Mouse (Mus musculus): ENCODE measurements around the gene Hspa2. TPM values are rescaled to one million over a fixed set of nuclear protein-coding genes. Genes with fewer than 3 reads are reported as not detected.

Hspa2 gene
- 9.6 and 17.2 TPM in 2 replicates for total RNA-seq (2014; rRNA removed)
- polyA plus RNA-seq (2015; fragmentation: Nextera tagmentation; extraction: Ambion mirVana), result 11.1 and 13.8 TPM in 2 replicates

DNA sequence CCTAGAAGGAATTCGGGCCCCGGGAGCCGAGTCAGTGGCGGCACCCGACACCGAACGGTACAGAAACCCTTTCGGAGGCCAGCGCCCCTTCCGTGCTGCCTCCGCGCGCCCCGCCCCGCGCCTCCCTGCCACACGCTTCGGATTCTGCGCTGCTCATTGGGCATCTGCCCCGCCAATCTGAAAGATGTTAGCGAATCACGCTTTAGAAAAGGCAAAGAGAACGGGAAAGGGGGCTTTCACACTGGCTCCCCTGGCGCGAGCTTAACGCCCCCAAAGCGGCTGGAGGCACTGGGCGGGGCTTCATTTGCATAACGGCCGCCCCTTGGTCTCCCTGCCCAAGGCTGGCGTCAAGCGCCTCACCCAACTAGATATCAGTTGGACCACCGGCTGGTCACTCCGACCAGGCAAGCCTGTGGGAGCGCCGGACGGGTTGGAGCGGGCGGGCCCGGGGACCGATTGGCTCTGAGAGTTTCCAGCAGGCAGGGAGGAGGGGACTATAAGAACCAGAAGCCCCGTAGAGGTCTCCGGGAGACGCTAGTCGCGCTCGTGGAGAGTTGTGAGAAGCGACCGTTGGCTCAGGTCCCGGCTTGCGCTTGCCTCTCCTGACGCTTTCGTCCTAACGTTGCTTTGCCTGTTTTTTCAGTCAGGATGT lies at the start of gene Hspa2:
Gene Hspa2 (plus strand): TSS at position 291 of the 652 bp plus-strand sequence.
- Histone ChIP-seq H3K4me3 (ENCODE audit: low read length) (peak within 1 kb of the TSS; percentile 73), H3K27ac (peak within 1 kb of the TSS; percentile 84), H3K4me2 (ENCODE audit: low read depth, low read length) (peak within 1 kb of the TSS; percentile 80), H3K27me3 (ENCODE audit: insufficient read depth, low read length) (peaks cover 32% of the 10 kb centered on the region), H3K9ac (replicated peaks; ENCODE audit: low read length) (peak within 1 kb of the TSS; percentile 75), H3K9me3 (ENCODE audit: low read length) (no peaks in the 10 kb centered on the region), H3K4me1 (ENCODE audit: insufficient read depth, low read length) (peaks cover 8% of the 10 kb centered on the region; the same call in 1 of the 2 replicates), H3K36me3 (ENCODE audit: insufficient read depth, low read length) (no peaks in the 10 kb centered on the region)
- ATAC-seq (peak; percentile 99), DNase-seq (ENCODE audit: low spot score) (peak; percentile 100)
- WGBS, result under 1% methylated on average over 53 of the region's 54 CpGs
- no peak for TF ChIP-seq CTCF (IDR thresholded peaks at IDR 0.05; ENCODE audit: low read depth)

DNA sequence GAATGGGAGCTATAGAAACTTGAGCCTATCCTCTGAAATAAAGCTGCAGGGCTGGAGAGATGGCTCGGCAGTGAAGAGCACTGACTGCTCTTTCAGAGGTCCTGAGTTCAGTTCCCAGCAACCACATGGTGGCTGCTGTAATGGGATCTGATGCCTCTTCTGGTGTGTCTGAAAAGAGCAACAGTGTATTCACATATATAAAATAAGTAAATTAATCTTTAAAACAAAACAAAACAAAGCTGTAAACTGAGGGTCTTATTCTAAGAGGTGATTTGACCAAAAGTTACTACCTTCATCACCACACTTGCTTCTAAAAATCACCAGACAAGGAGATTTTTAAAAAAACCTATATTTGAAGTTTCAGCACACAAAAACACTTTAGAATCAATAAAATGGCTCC lies 43.1 kb upstream of the Hspa2 start:
- Histone ChIP-seq H3K27ac (no peak overlapping the region), H3K4me2 (ENCODE audit: low read depth, low read length) (no peak overlapping the region), H3K4me3 (ENCODE audit: low read length) (no peak overlapping the region), H3K9me3 (ENCODE audit: low read length) (no peaks in the 10 kb centered on the region), H3K4me1 (ENCODE audit: insufficient read depth, low read length) (no peaks in the 10 kb centered on the region), H3K9ac (replicated peaks; ENCODE audit: low read length) (no peak overlapping the region), H3K36me3 (ENCODE audit: insufficient read depth, low read length) (no peaks in the 10 kb centered on the region), H3K27me3 (ENCODE audit: insufficient read depth, low read length) (no peaks in the 10 kb centered on the region)
- 38% methylated on average over 1 of the region's 1 CpGs for WGBS
- no peak for ATAC-seq
- DNase-seq (ENCODE audit: low spot score), result no peak
- TF ChIP-seq CTCF (IDR thresholded peaks at IDR 0.05; ENCODE audit: low read depth), result no peak

DNA sequence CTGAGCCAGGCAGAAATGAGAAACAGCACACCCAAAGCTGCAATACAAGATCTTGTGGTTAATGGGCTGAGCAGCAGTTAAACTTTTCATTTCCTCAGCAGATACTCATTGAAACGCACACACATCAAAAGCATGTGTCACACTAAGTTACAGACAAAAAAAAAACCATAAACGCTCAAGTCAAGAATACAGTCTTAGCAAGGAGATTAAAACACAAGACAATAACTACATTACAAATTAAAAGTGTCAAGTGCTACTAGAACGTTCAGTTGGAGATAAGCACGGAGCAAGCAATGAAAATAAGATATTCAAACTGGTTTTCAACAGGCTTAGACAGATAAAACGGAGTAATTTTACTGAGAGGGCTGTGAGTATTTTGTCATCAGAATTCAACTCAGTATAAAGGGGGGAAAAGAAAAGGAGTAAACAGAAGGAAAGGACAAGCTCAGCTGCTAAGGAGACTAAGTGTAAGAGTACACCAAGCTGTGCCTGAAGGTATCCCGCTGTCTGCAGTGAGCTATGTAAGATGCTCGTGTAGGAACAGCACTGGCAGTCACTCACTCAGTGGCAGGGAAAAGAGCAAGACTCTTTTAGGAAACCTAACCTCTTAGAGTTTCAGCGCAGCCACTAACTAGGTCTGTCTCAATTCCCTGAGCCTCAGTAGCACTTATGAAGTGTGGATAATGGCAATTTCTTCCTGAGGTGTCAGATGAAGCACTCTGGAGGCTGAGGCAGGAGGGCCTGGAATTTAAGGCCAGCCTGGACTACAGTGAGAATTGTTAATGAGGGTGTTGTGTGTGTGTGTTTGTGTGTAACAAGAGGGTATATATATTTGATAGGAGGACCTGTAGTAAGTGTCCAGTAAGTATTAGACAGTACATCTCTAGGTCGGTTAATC lies 42.3 kb upstream of the Hspa2 start:
- no peak for ATAC-seq
- no peak overlapping the region for H3K4me2 ChIP-seq (ENCODE audit: low read depth, low read length)

DNA sequence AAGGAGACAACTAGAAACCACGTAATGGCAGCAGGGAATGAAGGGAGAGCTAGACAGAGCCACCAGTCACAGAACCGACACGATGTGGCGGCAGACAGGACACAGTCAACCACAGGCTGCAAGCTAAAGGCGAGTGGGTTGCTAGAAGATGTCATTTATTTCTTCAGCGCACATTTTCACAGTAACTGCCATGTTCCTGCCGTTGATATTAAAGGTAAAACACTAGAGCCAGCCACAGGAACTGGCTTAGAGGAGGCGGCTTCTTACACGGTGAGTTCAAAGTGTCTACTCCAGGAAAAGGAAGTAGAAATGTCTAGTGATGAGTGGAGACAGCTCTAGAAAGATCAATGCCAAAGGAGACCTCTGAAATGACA lies 41.7 kb upstream of the Hspa2 start:
- H3K36me3 ChIP-seq (ENCODE audit: insufficient read depth, low read length), result no peaks in the 10 kb centered on the region
- no peak for TF ChIP-seq CTCF (IDR thresholded peaks at IDR 0.05; ENCODE audit: low read depth)
- 85% methylated on average over 9 of the region's 9 CpGs for WGBS
- no peaks in the 10 kb centered on the region for H3K27me3 ChIP-seq (ENCODE audit: insufficient read depth, low read length)
- no peaks in the 10 kb centered on the region for H3K9me3 ChIP-seq (ENCODE audit: low read length)
- no peak overlapping the region for H3K9ac ChIP-seq (replicated peaks; ENCODE audit: low read length)
- H3K4me1 ChIP-seq (ENCODE audit: insufficient read depth, low read length), result no peaks in the 10 kb centered on the region
- H3K4me3 ChIP-seq (ENCODE audit: low read length), result no peak overlapping the region
- no peak for DNase-seq (ENCODE audit: low spot score)
- no peak overlapping the region for H3K4me2 ChIP-seq (ENCODE audit: low read depth, low read length)
- no peak overlapping the region for H3K27ac ChIP-seq
- no peak for ATAC-seq

More for the DNA sequence above, 42.3 kb upstream of the Hspa2 start:
- 71% methylated on average over 9 of the region's 9 CpGs for WGBS
- Histone ChIP-seq H3K27ac (no peak overlapping the region), H3K27me3 (ENCODE audit: insufficient read depth, low read length) (no peaks in the 10 kb centered on the region), H3K9me3 (ENCODE audit: low read length) (no peaks in the 10 kb centered on the region), H3K4me3 (ENCODE audit: low read length) (no peak overlapping the region), H3K36me3 (ENCODE audit: insufficient read depth, low read length) (no peaks in the 10 kb centered on the region), H3K4me1 (ENCODE audit: insufficient read depth, low read length) (no peaks in the 10 kb centered on the region), H3K9ac (replicated peaks; ENCODE audit: low read length) (no peak overlapping the region)
- no peak for DNase-seq (ENCODE audit: low spot score)
- no peak for TF ChIP-seq CTCF (IDR thresholded peaks at IDR 0.05; ENCODE audit: low read depth)

DNA sequence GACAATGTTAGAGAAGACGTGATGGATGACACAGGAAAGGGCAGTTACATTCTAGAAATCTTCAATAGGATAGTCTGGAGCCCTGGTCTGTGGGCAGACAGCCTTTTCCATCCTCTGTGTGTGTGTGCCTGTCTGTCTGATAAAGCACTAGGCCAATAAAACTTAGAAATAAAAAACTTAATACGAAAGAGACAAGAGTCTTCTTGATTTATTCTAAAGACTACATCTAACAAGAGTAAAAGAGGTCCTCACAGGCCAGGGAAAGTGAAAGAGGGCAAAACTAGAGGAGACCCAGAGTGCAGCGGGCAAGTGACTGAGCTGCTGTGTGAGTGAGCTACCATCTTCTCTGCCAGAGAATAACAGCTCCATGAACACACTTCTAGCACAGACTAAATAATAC lies 37.7 kb upstream of the Hspa2 start:
- ATAC-seq, result no peak
- no peaks in the 10 kb centered on the region for H3K27me3 ChIP-seq (ENCODE audit: insufficient read depth, low read length)
- peaks cover 11% of the 10 kb centered on the region for H3K4me1 ChIP-seq (ENCODE audit: insufficient read depth, low read length)
- no peaks in the 10 kb centered on the region for H3K36me3 ChIP-seq (ENCODE audit: insufficient read depth, low read length)
- WGBS, result 82% methylated on average over 3 of the region's 3 CpGs
- no peak overlapping the region for H3K9ac ChIP-seq (replicated peaks; ENCODE audit: low read length)
- no peak overlapping the region for H3K4me2 ChIP-seq (ENCODE audit: low read depth, low read length)
- no peak overlapping the region for H3K27ac ChIP-seq
- DNase-seq (ENCODE audit: low spot score), result no peak
- TF ChIP-seq CTCF (IDR thresholded peaks at IDR 0.05; ENCODE audit: low read depth), result no peak
- H3K9me3 ChIP-seq (ENCODE audit: low read length), result no peaks in the 10 kb centered on the region
- no peak overlapping the region for H3K4me3 ChIP-seq (ENCODE audit: low read length)

DNA sequence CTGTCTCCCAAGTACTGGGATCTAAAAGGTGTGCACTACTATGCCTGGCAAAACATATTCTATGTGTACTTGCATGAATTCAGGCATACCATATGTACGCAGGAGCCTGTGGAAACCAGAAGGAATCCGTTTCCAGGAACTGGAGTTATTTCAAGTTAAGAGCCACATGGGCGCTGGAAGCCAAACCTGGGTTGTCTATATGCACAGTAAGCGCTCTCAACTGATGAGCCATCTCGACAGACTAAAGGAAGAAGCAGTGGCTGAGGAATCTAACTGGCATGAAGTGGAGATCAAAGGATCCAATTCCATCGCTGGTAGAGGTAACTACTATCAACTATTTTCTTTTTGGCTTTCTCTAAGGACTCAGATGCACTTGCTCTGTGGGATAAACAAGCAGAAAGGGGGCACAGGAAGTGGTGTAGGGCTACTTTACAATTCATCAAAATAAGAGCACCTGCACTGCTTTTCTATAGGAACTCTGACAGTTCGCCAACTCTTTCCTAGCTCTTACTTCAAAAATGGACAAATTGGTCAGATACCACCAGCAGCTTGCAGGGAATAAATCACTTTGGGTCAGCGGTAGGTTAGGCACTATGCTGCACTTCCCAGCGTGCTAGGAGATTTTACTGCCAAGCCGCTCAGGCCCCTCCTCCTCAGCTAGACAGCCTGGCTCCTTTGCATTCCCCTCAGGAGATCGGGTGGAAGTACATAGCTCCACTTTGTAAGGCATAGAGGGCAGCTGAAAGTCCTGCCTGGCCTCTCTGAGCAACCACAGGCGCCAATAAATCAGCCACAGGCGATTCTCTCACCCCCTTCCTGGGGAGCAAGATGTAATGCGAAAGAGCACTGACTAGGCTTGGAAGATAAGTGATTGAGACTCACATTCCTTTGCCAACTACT lies 36.6 kb upstream of the Hspa2 start:
- H3K36me3 ChIP-seq (ENCODE audit: insufficient read depth, low read length), result no peaks in the 10 kb centered on the region
- DNase-seq (ENCODE audit: low spot score), result peak; percentile 47
- peaks cover 11% of the 10 kb centered on the region for H3K4me1 ChIP-seq (ENCODE audit: insufficient read depth, low read length)
- peak overlapping the region; percentile 89; the same call in 1 of the 2 replicates for H3K9ac ChIP-seq (replicated peaks; ENCODE audit: low read length)
- peak overlapping the region; percentile 99; the same call in 1 of the 2 replicates for H3K27ac ChIP-seq
- H3K4me3 ChIP-seq (ENCODE audit: low read length), result peak overlapping the region; percentile 86
- WGBS, result 21% methylated on average over 14 of the region's 14 CpGs
- no peak for TF ChIP-seq CTCF (IDR thresholded peaks at IDR 0.05; ENCODE audit: low read depth)
- ATAC-seq, result no peak
- H3K9me3 ChIP-seq (ENCODE audit: low read length), result no peaks in the 10 kb centered on the region
- peak overlapping the region; percentile 77 for H3K4me2 ChIP-seq (ENCODE audit: low read depth, low read length)
- H3K27me3 ChIP-seq (ENCODE audit: insufficient read depth, low read length), result no peaks in the 10 kb centered on the region

Measured in hindbrain, postnatal 0 days (tissue).